9 mouse cellular contexts compared by ENCODE assay signal in the genomic region with DNA sequence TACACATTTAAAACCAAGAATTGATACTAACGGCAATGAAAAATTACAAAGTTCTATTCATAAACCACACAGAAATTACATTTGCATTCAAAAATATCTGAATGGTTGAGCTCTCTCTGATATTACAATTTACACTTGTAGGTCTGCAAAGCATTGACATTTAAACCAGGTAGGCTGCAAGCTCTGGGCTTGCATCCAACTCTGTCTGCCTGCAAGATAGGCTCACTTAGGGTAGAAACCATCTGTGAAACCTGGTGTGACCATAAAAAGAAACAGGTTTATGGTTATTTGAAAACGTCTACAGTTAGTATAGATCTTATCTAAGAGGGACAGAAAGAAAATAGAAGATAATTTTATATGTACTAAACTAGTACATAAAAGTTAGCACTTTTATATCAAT. TPM values are rescaled to one million over a fixed set of nuclear protein-coding genes. Genes with fewer than 3 reads are reported as not detected.
DNase-seq lines count a peak whose midpoint lies in the region; ATAC-seq lines count a peak whose summit lies in the region.
"Had no signal": no experiment of that assay in that cellular context is flagged by ENCODE, and none has a peak within 500 bp of the region (broad histone marks: within the 10 kb centered on the region; RNA-seq: fewer than 3 reads in every experiment).

No protein-coding gene starts in this region.

- H3K36me3 ChIP-seq in heart, embryonic 16.5 days (ENCODE audit: control insufficient read depth, insufficient read depth), result no peaks in the 10 kb centered on the region
- no peaks in the 10 kb centered on the region for H3K36me3 ChIP-seq in lung, embryonic 16.5 days (ENCODE audit: control insufficient read depth, insufficient read depth, low read length)
- H3K36me3 ChIP-seq: liver, embryonic 15.5 days had no signal

- H3K27me3 ChIP-seq in heart, embryonic 16.5 days (ENCODE audit: control insufficient read depth, insufficient read depth, low read length), result no peaks in the 10 kb centered on the region
- H3K27me3 ChIP-seq in lung, embryonic 16.5 days (ENCODE audit: control insufficient read depth, insufficient read depth, low read depth, low read length), result no peaks in the 10 kb centered on the region
- H3K27me3 ChIP-seq: liver, embryonic 15.5 days had no signal

- WGBS in heart, embryonic 16.5 days, result 44% methylated on average over 2 of the region's 2 CpGs
- 37% methylated on average over 2 of the region's 2 CpGs for WGBS in lung, embryonic 16.5 days

- no peak overlapping the region for H3K4me2 ChIP-seq in heart, embryonic 16.5 days (ENCODE audit: low read depth, low read length)
- no peak overlapping the region for H3K4me2 ChIP-seq in lung, embryonic 16.5 days (ENCODE audit: low read depth, low read length)
- H3K4me2 ChIP-seq: liver, embryonic 15.5 days had no signal

- H3K27ac ChIP-seq in heart, embryonic 16.5 days (ENCODE audit: low read length), result no peak overlapping the region
- peak overlapping the region; percentile 88 for H3K27ac ChIP-seq in lung, embryonic 16.5 days (ENCODE audit: low read length)
- H3K27ac ChIP-seq: liver, embryonic 15.5 days had no signal

- no peak for DNase-seq in heart, adult 8-10 months (ENCODE audit: low spot score)
- no peak for DNase-seq in lung, postnatal 14 days
- DNase-seq in cerebellum, adult 9-10 months, result peak; percentile 80
- DNase-seq in skeletal muscle tissue, adult 2 months (ENCODE audit: low read depth, low spot score), result peak; percentile 53
- no peak for DNase-seq in urinary bladder, postnatal 14 days (ENCODE audit: low spot score)
- DNase-seq: thymus, postnatal 25 days had no signal

- H3K9me3 ChIP-seq in heart, embryonic 16.5 days (replicated peaks; ENCODE audit: control insufficient read depth, low read length), result no peaks in the 10 kb centered on the region
- no peaks in the 10 kb centered on the region for H3K9me3 ChIP-seq in lung, embryonic 16.5 days (ENCODE audit: control insufficient read depth, low read length)
- H3K9me3 ChIP-seq: liver, embryonic 15.5 days had no signal

- H3K9ac ChIP-seq in heart, embryonic 16.5 days (ENCODE audit: low read length), result no peak overlapping the region
- H3K9ac ChIP-seq in lung, embryonic 16.5 days (ENCODE audit: low read length), result no peak overlapping the region
- H3K9ac ChIP-seq: liver, embryonic 15.5 days had no signal

- H3K4me3 ChIP-seq in heart, embryonic 16.5 days (ENCODE audit: low read length), result no peak overlapping the region
- no peak overlapping the region for H3K4me3 ChIP-seq in lung, embryonic 16.5 days (ENCODE audit: low read length)
- H3K4me3 ChIP-seq: liver, embryonic 15.5 days had no signal

- 0 out of 2 replicates have a peak, but pooled peaks have one; percentile 37 for ATAC-seq in heart, embryonic 16.5 days (replicated peaks; ENCODE audit: extremely low read depth, insufficient read depth, low FRiP score)
- ATAC-seq in lung, embryonic 16.5 days (ENCODE audit: low read depth), result no peak

- peaks cover 7% of the 10 kb centered on the region; the same call in 1 of the 2 replicates for H3K4me1 ChIP-seq in heart, embryonic 16.5 days (ENCODE audit: control insufficient read depth, insufficient read depth, low read length)
- H3K4me1 ChIP-seq in lung, embryonic 16.5 days (replicated peaks; ENCODE audit: control insufficient read depth, insufficient read depth, low read length), result 0 out of 2 replicates have a peak, but pooled peaks cover 2% of the 10 kb centered on the region
- H3K4me1 ChIP-seq: liver, embryonic 15.5 days had no signal

RNA-seq across cellular contexts. Expression of gene Mettl21e, which starts 1.6 kb away (rescaled TPM):
- 0.21 and 0.41 TPM in 2 replicates for polyA plus RNA-seq in heart, embryonic 16.5 days (2015; fragmentation: Nextera tagmentation; extraction: Ambion mirVana)
- not detected for total RNA-seq in heart, adult 8-10 months (2022)
- 2.7 and 4.0 TPM in 2 replicates for polyA plus RNA-seq in lung, embryonic 16.5 days (2015; fragmentation: Nextera tagmentation; extraction: Ambion mirVana)

Comparison
In these comparisons a context has a peak if more than half of its experiments do, and no peak if none do; other contexts are left out.
1. DNase-seq: peak in cerebellum, adult 9-10 months (single experiment) and skeletal muscle tissue, adult 2 months (single experiment); none in heart, adult 8-10 months (single experiment), lung, postnatal 14 days (single experiment) and urinary bladder, postnatal 14 days (single experiment).